Mouse (Mus musculus): ENCODE measurements around the gene Taf15.
A peak's percentile ranks its signal among the peaks of the same experiment; 100 is the strongest.

Gene Taf15

GRCm38 (mm10) chr11:83455608-83456007 is 17.3 kb upstream of the Taf15 start:
- DNase-seq (ENCODE audit: extremely low read depth, low read depth, low spot score) = no peak

DNA sequence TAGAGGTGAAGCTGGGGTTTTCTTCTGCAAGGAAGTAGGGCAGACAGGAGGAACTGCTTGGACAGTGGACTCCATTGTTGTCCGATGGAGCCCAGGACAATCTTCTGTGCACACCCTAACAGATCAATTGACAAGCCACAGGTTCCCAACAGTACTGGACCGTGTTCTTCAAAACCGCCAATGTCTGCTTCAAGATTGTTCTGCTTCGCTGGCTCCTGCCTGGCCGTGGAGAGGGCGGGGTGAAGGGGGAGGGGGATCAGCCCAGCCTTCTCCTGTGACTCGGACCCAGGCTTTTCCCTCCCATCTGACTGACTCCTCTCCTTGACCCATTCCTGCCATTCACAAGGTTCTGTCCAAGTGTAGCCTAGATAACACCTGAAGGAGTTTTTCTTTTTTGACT is 15.6 kb upstream of the Taf15 start:
- DNase-seq (ENCODE audit: extremely low read depth, low read depth, low spot score) = no peak

- no peak for DNase-seq (ENCODE audit: extremely low read depth, low read depth, low spot score)
Measured at GRCm38 (mm10) chr11:83457912-83458601, 14.8 kb upstream of the Taf15 start.

DNA sequence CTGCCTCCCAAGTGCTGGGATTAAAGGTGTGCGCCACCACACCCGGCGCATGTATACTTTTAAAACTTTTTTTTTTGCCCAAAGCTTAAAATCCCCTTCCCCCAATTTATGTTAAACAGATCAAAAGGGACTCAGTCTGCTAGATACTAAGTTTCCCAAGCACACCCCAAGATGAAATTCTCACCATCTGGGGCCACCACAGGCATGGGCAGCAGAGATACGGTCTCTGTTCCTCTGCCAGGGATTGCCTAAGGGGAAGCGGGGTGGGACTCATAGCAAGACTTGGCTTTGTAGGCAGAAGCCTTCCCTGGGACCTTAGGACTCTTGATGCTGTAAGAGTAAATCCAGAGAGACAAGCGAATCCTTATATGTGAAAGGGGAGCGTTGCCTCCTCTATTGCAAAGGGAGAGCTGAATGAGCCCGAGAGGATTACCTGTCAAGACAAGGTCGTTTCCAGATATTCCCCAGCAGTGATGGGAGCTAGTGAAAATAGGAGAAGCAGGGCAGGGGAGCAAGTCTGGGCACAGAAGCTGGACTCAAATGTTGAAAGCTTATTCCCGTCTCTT is 11.3 kb upstream of the Taf15 start:
- no peak for DNase-seq (ENCODE audit: extremely low read depth, low read depth, low spot score)

GRCm38 (mm10) chr11:83462711-83463244 is 10.1 kb upstream of the Taf15 start, which contains the start of gene Mmp28:
Mmp28 (minus strand) TSS chr11:83463071.
- DNase-seq (ENCODE audit: extremely low read depth, low read depth, low spot score) = no peak

DNA sequence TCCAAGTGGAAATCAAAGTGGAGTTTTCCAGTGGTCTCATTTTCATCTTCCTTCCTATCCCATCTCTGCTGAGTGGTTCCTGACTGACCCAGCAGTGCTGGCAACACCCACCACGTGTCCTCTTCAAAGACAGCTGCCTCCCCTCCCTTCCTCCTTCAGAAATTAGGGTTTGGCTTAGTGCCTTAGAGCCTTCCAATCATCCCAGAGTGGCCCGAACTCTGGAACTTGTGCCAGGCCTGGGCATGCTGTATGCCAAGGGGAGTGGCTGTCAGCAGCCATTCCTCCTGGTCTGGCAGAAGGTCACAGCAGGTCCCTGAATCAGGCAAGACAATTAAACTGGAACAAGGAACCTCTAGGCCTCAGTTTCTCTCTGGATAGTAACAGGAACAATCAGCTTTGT is 6.9 kb upstream of the Taf15 start:
- DNase-seq (ENCODE audit: extremely low read depth, low read depth, low spot score) = no peak

GRCm38 (mm10) chr11:83467120-83467652 is 5.7 kb upstream of the Taf15 start:
- DNase-seq (ENCODE audit: extremely low read depth, low read depth, low spot score) = no peak

DNA sequence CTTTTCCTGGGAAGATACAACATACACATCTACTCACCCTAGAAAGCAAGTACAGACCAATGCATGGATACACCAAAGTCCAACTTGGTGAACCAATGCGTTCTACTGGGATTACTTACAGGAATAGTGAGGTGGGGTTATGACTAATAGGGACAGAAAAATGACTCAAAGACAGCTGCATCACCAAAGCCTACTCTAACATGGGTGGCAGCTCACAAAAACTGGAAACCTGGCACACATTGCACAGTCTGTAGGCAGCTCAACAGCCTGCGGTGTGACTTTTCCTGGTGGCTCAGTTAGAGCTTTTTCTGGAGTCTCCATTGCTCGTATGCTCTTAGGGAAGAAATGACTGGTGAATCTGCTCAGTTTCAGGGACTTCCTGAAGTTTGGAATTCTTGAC is 4.1 kb upstream of the Taf15 start:
- no peak for DNase-seq (ENCODE audit: extremely low read depth, low read depth, low spot score)

DNA sequence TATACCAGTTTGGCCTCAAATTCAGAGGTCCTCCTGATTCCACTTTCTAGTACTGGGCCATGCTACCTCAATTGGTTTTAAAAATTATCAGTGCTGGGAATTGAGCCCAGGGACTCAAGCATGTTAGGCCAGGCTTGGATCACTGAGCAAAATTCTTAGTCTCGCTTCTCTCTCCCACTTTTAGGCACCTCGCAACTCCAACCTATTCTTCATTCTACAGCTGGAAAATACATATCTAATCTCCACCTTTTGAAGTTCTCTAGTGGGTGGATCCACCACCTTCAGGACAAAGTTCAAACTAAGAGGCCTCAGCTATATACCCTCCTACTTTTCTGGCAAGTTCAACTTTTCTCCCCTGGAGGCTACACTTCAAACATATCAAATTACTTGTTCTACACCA is 1.1 kb upstream of the Taf15 start:
- DNase-seq (ENCODE audit: extremely low read depth, low read depth, low spot score) = no peak

DNA sequence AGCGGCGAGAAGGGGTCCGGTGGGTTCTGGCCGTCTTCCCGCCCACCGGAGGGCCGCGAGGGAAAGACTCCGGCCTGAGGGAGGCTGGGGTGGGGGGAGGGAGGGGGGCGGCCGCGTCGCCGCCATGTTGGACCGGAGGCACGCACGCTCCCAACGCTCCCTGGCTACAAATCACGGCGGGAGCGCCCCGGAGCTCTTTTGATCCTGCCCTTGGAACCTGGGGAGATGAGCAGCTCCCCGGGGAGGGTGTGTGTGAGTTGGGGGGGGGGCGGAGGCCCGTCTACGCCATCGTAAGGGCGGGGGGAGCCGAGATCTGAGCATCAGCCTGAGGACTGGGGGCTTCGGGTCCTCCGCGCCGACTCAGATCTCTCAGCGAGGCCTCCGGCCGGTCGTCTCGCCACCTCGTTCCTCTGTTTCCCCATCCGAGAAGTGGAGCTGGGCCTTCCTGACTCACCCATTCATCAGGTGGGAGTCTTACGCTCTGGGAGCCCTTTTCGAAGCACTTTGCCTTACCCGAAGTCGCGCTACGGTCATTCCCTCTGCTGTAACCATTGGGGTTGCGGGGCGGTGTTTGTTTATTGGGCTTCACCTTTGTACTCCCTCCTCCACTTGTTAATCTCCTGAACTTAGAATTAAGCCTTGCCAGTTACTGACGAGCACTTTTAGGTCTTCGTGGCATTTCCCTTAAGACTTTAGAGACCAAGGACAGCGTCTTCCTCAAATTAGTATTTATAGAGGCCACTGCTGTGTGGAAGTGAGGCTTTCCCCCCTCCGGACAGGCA is 540 bp downstream of the Taf15 start:
- no peak for DNase-seq (ENCODE audit: extremely low read depth, low read depth, low spot score)

- DNase-seq (ENCODE audit: extremely low read depth, low read depth, low spot score) = no peak
Measured at GRCm38 (mm10) chr11:83491488-83491887, 18.6 kb downstream of the Taf15 start.

GRCm38 (mm10) chr11:83495571-83495970 is 22.7 kb downstream of the Taf15 start:
- no peak for DNase-seq (ENCODE audit: extremely low read depth, low read depth, low spot score)

- DNase-seq (ENCODE audit: extremely low read depth, low read depth, low spot score) = no peak
Measured at GRCm38 (mm10) chr11:83504308-83504707, 31.4 kb downstream of the Taf15 start.

- DNase-seq (ENCODE audit: extremely low read depth, low read depth, low spot score) = peak; percentile 28
Measured at GRCm38 (mm10) chr11:83509521-83509920, 36.6 kb downstream of the Taf15 start.

GRCm38 (mm10) chr11:83517153-83517552 is 44.3 kb downstream of the Taf15 start:
- DNase-seq (ENCODE audit: extremely low read depth, low read depth, low spot score) = no peak

GRCm38 (mm10) chr11:83518371-83518770 is 45.5 kb downstream of the Taf15 start:
- DNase-seq (ENCODE audit: extremely low read depth, low read depth, low spot score) = no peak

DNA sequence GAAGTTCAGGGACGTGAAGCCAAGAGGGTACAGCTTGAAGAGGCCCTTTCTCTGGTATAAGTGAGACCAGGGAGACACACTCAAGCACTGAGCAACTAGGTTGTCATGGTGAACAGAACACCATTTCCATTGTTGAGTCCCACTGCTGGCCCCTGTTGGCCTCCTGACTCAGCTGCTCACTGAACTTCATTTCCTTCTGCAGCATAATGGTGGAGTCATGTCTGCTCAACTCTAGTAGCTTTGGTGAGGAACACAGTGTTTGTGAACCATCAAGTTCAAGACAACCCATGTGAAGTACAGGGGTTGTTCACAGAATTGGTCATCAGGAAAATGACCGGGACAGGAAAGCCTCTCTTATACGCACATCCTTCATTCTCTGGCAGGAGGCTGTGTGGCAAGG is 49.2 kb downstream of the Taf15 start, which contains the start of gene Heatr9:
Heatr9 (minus strand) TSS at position 101 of the 400 bp plus-strand sequence.
- DNase-seq (ENCODE audit: extremely low read depth, low read depth, low spot score) = no peak

DNA sequence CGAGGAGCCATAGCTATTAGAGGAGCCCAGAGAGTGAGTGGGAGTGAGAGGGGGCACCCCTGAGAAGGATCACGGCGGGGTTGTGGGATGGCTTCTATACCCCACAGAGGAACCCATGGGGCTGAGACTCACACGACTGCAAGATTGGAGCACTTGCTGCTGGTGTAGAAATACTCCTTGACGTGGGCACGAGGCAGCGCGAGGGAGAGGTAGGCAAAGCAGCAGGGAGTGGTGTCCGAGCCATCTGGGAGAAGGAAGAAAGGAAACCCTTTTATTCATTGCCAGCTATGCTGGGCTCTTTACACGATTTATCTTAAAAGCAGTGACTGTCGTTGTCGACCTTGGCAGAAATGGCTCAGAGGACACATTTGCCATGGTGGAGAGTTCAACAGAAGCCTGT is 56.1 kb downstream of the Taf15 start:
- no peak for DNase-seq (ENCODE audit: extremely low read depth, low read depth, low spot score)

DNA sequence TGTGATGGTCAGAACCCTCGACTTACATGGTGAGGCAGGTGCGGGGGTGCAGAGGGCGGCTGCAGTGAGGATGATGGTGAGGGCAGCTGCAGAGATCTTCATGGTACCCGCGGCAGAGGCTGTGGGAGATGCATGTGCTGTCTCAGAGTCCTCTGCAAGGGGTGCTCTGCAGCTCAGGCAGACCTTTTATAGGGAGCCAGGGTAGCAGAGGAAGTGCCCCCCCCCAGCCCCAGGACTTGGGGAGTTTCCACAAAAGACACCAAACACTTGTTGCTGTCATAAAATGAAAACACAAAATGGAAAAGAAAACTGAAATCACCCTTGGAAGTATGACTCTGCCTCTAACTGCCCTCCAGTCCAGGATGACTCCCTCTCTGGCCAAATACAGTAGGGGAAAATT is 57.5 kb downstream of the Taf15 start, which contains the start of gene Ccl5:
Ccl5 (minus strand) TSS at position 159 of the 400 bp plus-strand sequence.
- no peak for DNase-seq (ENCODE audit: extremely low read depth, low read depth, low spot score)

DNA sequence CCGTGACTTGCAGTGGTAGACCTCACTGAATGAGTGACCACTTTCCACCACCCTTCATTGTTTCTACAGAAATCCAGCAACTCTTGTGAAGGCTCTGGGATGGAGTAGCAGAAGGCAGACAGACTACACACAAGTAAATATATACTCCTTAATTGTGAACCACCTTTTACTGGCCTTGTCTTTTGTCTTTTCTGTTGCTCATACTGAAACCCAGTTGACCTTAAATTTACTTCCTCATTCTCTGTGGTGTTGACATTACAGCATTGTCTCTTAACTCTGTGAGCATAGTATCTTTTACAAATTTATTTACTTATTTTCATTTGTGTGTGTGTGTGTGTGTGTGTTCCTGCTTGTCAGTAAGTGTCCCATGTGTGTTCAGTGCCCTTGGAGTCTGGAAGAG is 60.3 kb downstream of the Taf15 start:
- no peak for DNase-seq (ENCODE audit: extremely low read depth, low read depth, low spot score)

- no peak for DNase-seq (ENCODE audit: extremely low read depth, low read depth, low spot score)
Measured at GRCm38 (mm10) chr11:83534143-83534542, 61.3 kb downstream of the Taf15 start.

All from fat pad, adult 2 months (tissue).